Mouse (Mus musculus): ENCODE measurements around the gene 2210011C24Rik. TPM values are rescaled to one million over a fixed set of nuclear protein-coding genes. Genes with fewer than 3 reads are reported as not detected.

Gene 2210011C24Rik
- polyA plus RNA-seq, 1 experiment from 2014 or later: not detected

DNA sequence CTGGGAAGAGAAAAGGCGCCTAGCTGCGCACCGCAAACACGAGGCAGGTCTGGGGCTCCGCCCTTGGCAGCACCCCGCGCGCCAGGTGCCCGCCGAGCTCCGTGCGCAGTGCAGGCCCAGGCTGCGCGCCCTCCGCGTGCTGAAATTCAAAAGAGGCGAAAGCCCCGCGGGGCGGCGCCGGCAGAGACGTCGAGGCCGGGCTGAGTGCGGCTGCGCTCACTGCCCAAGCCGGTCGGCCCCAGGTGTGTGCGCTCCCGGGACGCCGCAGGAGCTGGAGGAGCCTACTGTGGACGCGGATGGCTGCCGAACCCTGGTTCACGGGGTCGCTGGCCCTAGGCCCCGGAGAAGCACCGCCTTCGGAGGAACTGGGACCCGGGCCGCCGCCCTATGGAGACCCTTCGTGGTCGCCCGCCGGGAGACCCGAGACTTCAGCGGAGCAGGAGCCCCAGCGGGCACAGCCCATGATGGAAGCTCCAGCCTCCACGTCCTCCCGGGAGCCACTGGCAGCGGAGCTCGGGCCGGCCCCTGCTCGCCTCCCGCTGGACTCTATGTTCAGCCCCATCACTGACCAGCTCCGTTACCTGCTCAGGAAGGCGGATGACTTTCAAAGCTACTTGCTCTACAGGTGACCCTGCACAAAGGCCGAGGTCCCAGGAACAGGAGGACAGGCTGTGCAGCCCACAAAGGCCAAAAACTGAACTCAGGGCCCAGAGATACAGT, 10.5 kb downstream of the 2210011C24Rik start, which contains the start of gene 1700067K01Rik:
1700067K01Rik (plus strand) TSS at position 222 of the 720 bp plus-strand sequence.
- H3K4me2 ChIP-seq (replicated peaks; ENCODE audit: low read depth, low read length): peak within 1 kb of the TSS; percentile 14
- H3K27ac ChIP-seq (ENCODE audit: low read depth, low read length): no peak within 1 kb of the TSS
- H3K4me3 ChIP-seq (ENCODE audit: low read depth, low read length): peak within 1 kb of the TSS; percentile 4
- H3K27me3 ChIP-seq (ENCODE audit: control insufficient read depth, insufficient read depth, low read length): peaks cover 27% of the 10 kb centered on the region
- peaks cover 5% of the 10 kb centered on the region; the same call in 1 of the 2 replicates for H3K36me3 ChIP-seq (ENCODE audit: control insufficient read depth, insufficient read depth, low read length)
- DNase-seq (ENCODE audit: low spot score) (peak; percentile 33), ATAC-seq (ENCODE audit: low FRiP score) (no peak)
- WGBS: 18% methylated on average over 61 of the region's 61 CpGs
- H3K9ac ChIP-seq (ENCODE audit: low read depth, low read length): 0 out of 2 replicates have a peak within 1 kb of the TSS, but pooled peaks have one; percentile 23
- peaks cover 18% of the 10 kb centered on the region for H3K4me1 ChIP-seq (replicated peaks; ENCODE audit: control insufficient read depth, insufficient read depth, low read length)
- no peaks in the 10 kb centered on the region for H3K9me3 ChIP-seq (ENCODE audit: control insufficient read depth, low read length)

DNA sequence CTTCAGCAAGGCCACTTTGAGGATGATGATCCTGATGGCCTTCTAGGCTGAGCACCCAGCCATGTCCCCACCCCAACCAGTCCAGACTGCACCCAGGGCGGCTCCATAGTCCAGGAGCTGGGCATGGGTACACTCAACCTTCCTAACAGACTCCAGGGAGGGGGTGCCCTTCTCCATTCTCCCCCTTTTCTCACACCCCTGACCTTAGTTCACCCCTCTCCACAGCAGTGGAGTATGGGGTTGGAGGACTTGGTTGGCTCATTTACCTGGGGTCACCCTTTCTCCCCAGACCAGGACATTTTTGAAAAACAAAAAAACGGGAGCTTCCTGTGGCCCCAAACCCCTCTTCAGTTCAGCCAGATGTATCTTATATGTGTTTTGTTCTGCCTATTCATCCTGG, 12.1 kb downstream of the 2210011C24Rik start:
- H3K4me2 ChIP-seq (replicated peaks; ENCODE audit: low read depth, low read length): no peak overlapping the region
- H3K27ac ChIP-seq (ENCODE audit: low read depth, low read length): no peak overlapping the region
- WGBS: 82% methylated on average over 2 of the region's 2 CpGs
- H3K9ac ChIP-seq (ENCODE audit: low read depth, low read length): 0 out of 2 replicates have a peak overlapping the region, but pooled peaks have one; percentile 27
- DNase-seq (ENCODE audit: low spot score): no peak
- no peaks in the 10 kb centered on the region for H3K9me3 ChIP-seq (ENCODE audit: control insufficient read depth, low read length)
- peaks cover 27% of the 10 kb centered on the region for H3K27me3 ChIP-seq (ENCODE audit: control insufficient read depth, insufficient read depth, low read length)
- no peak for ATAC-seq (ENCODE audit: low FRiP score)
- H3K36me3 ChIP-seq (ENCODE audit: control insufficient read depth, insufficient read depth, low read length): peaks cover 5% of the 10 kb centered on the region; the same call in 1 of the 2 replicates
- H3K4me3 ChIP-seq (ENCODE audit: low read depth, low read length): no peak overlapping the region
- peaks cover 18% of the 10 kb centered on the region for H3K4me1 ChIP-seq (replicated peaks; ENCODE audit: control insufficient read depth, insufficient read depth, low read length)

DNA sequence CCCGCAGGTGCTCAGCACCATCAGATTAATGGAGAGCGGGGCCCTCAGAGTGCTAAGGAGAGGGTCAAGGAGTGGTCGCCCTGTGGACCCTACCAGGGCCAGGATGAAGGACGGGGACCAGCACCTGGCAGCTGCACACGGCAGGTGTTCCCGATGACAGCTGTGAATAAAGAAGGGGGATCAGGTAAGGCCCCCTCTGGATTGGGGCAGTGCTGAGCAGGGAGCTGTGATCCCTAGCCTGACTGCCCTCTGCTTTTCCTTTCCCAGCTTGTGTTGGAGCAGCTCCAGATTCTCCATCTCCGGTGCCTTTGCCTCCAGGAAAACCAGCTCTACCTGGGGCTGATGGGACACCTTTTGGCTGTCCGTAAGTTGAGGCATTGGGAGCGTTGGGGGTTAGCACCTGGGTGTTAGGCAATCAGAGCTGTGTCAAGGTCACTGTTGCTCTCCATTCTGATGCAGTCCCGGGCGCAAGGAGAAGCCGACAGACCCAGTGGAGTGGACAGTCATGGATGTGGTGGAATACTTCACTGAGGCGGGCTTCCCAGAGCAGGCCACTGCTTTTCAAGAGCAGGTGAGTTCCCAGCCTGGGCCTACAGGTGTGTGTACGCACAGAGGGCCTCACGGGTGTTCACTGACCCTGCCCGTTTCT, 12.8 kb downstream of the 2210011C24Rik start:
- Histone ChIP-seq H3K27ac (ENCODE audit: low read depth, low read length) (no peak overlapping the region), H3K4me2 (replicated peaks; ENCODE audit: low read depth, low read length) (peak overlapping the region; percentile 84), H3K4me1 (replicated peaks; ENCODE audit: control insufficient read depth, insufficient read depth, low read length) (peaks cover 15% of the 10 kb centered on the region), H3K4me3 (ENCODE audit: low read depth, low read length) (peak overlapping the region; percentile 70), H3K9me3 (ENCODE audit: control insufficient read depth, low read length) (no peaks in the 10 kb centered on the region), H3K9ac (ENCODE audit: low read depth, low read length) (peak overlapping the region; percentile 67), H3K27me3 (ENCODE audit: control insufficient read depth, insufficient read depth, low read length) (peaks cover 27% of the 10 kb centered on the region), H3K36me3 (ENCODE audit: control insufficient read depth, insufficient read depth, low read length) (peaks cover 5% of the 10 kb centered on the region; the same call in 1 of the 2 replicates)
- 66% methylated on average over 16 of the region's 16 CpGs for WGBS
- DNase-seq (ENCODE audit: low spot score) (no peak), ATAC-seq (ENCODE audit: low FRiP score) (no peak)

DNA sequence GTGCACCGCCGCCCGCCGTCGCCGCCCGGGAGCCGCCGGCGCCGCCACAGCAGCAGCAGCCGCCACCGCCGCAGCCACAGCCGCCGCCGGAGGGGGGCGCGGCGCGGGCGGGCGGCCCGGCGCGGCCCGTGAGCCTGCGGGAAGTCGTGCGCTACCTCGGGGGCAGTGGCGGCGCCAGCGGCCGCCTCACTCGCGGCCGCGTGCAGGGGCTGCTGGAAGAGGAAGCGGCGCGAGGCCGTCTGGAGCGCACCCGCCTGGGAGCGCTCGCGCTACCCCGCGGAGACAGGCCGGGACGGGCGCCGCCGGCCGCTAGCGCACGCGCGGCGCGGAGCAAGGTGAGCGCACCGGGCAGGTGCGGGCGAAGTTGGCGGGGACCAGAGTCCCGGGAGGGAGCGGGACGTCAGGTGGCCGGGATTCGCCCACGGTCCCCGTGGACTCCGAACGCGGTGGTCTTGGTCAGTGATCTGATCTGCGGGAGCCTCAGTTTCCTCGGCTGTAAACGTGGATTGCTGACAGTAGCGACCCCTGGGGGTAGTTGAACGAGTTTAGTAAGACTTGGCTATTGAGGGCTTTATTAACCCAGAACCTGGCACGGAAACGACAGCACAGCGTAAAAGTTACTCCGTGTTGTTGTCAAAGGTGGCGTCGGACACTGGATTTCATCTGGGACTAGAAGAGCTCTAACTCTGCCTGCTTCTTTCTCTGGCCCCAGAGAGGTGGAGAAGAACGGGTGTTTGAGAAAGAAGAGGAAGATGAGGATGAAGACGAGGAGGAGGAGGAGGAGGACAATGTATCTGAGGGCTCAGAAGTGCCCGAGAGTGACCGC, 13.5 kb downstream of the 2210011C24Rik start:
- WGBS: 1% methylated on average over 53 of the region's 92 CpGs
- peak overlapping the region; percentile 67 for H3K9ac ChIP-seq (ENCODE audit: low read depth, low read length)
- H3K4me3 ChIP-seq (ENCODE audit: low read depth, low read length): peak overlapping the region; percentile 70
- peak overlapping the region; percentile 79 for H3K27ac ChIP-seq (ENCODE audit: low read depth, low read length)
- H3K4me2 ChIP-seq (replicated peaks; ENCODE audit: low read depth, low read length): peak overlapping the region; percentile 84
- peaks cover 27% of the 10 kb centered on the region for H3K27me3 ChIP-seq (ENCODE audit: control insufficient read depth, insufficient read depth, low read length)
- peaks cover 5% of the 10 kb centered on the region; the same call in 1 of the 2 replicates for H3K36me3 ChIP-seq (ENCODE audit: control insufficient read depth, insufficient read depth, low read length)
- DNase-seq (ENCODE audit: low spot score): peak; percentile 82
- peaks cover 14% of the 10 kb centered on the region for H3K4me1 ChIP-seq (replicated peaks; ENCODE audit: control insufficient read depth, insufficient read depth, low read length)
- ATAC-seq (ENCODE audit: low FRiP score): peak; percentile 31; the same call in 1 of the 2 replicates
- no peaks in the 10 kb centered on the region for H3K9me3 ChIP-seq (ENCODE audit: control insufficient read depth, low read length)

GRCm38 (mm10) chr8:83997511-83998141, 14.3 kb downstream of the 2210011C24Rik start, which contains the start of gene Samd1:
Gene Samd1 (plus strand): TSS chr8:83997672.
- Histone ChIP-seq H3K4me2 (replicated peaks; ENCODE audit: low read depth, low read length) (peak within 1 kb of the TSS; percentile 84), H3K9me3 (ENCODE audit: control insufficient read depth, low read length) (no peaks in the 10 kb centered on the region), H3K27me3 (ENCODE audit: control insufficient read depth, insufficient read depth, low read length) (peaks cover 27% of the 10 kb centered on the region), H3K9ac (ENCODE audit: low read depth, low read length) (peak within 1 kb of the TSS; percentile 85), H3K4me3 (ENCODE audit: low read depth, low read length) (peak within 1 kb of the TSS; percentile 70), H3K4me1 (replicated peaks; ENCODE audit: control insufficient read depth, insufficient read depth, low read length) (peaks cover 14% of the 10 kb centered on the region), H3K27ac (ENCODE audit: low read depth, low read length) (peak within 1 kb of the TSS; percentile 97), H3K36me3 (ENCODE audit: control insufficient read depth, insufficient read depth, low read length) (peaks cover 5% of the 10 kb centered on the region; the same call in 1 of the 2 replicates)
- under 1% methylated on average over 49 of the region's 112 CpGs for whole genome bisulfite sequencing
- ATAC-seq (ENCODE audit: low FRiP score) (no peak), DNase-seq (ENCODE audit: low spot score) (peak; percentile 75)

DNA sequence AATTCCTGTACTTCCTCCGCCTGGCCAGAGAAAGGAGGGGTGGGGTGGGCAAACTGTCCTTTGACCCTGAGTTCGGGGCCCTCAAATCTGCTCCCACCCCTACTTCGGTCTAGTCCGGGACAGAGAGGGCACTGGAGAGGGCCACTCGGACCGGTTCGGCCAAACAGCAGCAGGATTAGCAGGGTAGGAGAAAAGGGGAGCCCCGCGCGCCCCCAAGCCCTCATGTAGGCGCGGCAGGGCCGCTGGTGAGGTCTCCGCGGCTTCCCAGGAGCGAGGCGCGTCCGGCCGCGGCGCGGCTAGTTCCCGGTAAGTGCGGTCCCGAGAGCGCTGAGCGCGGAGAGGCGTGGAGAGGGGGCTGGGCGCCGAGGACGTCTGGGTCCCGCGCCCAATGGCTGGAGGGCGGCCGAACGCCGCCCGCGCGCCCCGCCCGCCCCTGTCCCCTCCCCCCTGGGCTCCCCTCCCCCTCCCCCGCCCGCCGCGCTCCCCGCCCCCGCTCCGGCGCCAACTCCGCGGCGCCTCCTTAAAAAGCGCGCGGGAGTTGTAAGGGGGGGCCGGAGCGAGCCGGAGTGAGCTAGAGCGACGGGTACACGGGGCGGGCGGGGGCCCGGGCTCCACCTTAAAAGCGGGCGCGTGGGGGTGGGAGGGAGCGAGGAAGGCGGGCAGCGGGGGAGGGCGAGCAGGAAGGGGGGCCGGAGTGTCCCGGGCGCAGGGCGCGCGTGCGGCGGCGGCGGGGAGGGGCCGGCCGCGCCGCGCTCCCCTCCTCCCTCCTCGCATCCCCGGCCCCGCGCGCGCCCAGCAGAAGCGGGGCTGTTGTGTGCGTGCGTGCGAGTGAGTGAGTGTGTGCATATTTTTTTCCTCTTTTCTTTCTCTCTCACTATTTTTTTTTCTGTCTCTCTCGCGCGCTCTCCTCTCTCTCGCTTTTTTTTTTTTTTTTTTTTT, 15.1 kb downstream of the 2210011C24Rik start:
- peak overlapping the region; percentile 80 for H3K4me2 ChIP-seq (replicated peaks; ENCODE audit: low read depth, low read length)
- peak overlapping the region; percentile 70 for H3K4me3 ChIP-seq (ENCODE audit: low read depth, low read length)
- peaks cover 14% of the 10 kb centered on the region for H3K4me1 ChIP-seq (replicated peaks; ENCODE audit: control insufficient read depth, insufficient read depth, low read length)
- ATAC-seq (ENCODE audit: low FRiP score) (peak; percentile 85), DNase-seq (ENCODE audit: low spot score) (peak; percentile 85)
- peaks cover 5% of the 10 kb centered on the region; the same call in 1 of the 2 replicates for H3K36me3 ChIP-seq (ENCODE audit: control insufficient read depth, insufficient read depth, low read length)
- peaks cover 21% of the 10 kb centered on the region for H3K27me3 ChIP-seq (ENCODE audit: control insufficient read depth, insufficient read depth, low read length)
- WGBS: 0% methylated on average over 32 of the region's 103 CpGs
- H3K27ac ChIP-seq (ENCODE audit: low read depth, low read length): peak overlapping the region; percentile 97
- H3K9ac ChIP-seq (ENCODE audit: low read depth, low read length): peak overlapping the region; percentile 85
- no peaks in the 10 kb centered on the region for H3K9me3 ChIP-seq (ENCODE audit: control insufficient read depth, low read length)

DNA sequence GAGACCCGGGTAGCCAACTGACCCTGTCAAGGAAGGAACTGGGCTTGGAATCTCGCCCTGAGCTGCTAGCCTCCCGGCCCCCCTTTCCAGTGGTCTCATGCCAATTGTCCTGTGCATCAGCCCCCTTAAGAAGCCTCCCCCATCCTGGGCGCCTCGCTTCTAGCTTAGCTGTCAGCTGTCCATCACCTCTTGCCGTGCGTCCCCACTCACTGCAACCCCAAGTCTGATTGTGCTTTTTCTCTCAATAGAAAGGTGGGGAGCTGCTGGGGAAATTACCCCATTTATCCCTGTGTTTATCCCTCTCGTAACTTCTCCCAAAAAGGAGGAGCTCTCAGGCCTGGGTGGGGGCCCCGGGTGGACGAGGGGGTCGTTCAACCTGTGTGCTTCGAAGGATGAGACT, 16.0 kb downstream of the 2210011C24Rik start:
- peak; percentile 18; the same call in 1 of the 2 replicates for ATAC-seq (ENCODE audit: low FRiP score)
- WGBS: 12% methylated on average over 12 of the region's 12 CpGs

More for the DNA sequence above, 16.0 kb downstream of the 2210011C24Rik start:
- Histone ChIP-seq H3K4me1 (replicated peaks; ENCODE audit: control insufficient read depth, insufficient read depth, low read length) (peaks cover 9% of the 10 kb centered on the region), H3K9me3 (ENCODE audit: control insufficient read depth, low read length) (no peaks in the 10 kb centered on the region), H3K36me3 (ENCODE audit: control insufficient read depth, insufficient read depth, low read length) (peaks cover 10% of the 10 kb centered on the region; the same call in 1 of the 2 replicates), H3K4me2 (replicated peaks; ENCODE audit: low read depth, low read length) (peak overlapping the region; percentile 80), H3K27ac (ENCODE audit: low read depth, low read length) (no peak overlapping the region), H3K27me3 (ENCODE audit: control insufficient read depth, insufficient read depth, low read length) (peaks cover 13% of the 10 kb centered on the region), H3K9ac (ENCODE audit: low read depth, low read length) (no peak overlapping the region), H3K4me3 (ENCODE audit: low read depth, low read length) (no peak overlapping the region; the same call in 1 of the 2 replicates)
- DNase-seq (ENCODE audit: low spot score): no peak
